Mouse (Mus musculus) cerebellum, adult (tissue): ENCODE results near the gene Tor4a.

ENCODE experiments used
- ATAC-seq: cut with Nextera tagmentation; 2 replicates; pipeline ENCODE4 v1.9.2; 2017; ENCODE audit warnings: mild to moderate bottlenecking, moderate library complexity, mixed read lengths; ENCODE audit not compliant: insufficient number of reproducible peaks, low FRiP score, low TSS enrichment

Tor4a gene

GRCm38 (mm10) chr2:25196172-25196954 is at the start of gene Tor4a:
Tor4a (minus strand) TSS chr2:25196886.
- ATAC-seq = no peak

GRCm38 (mm10) chr2:25244144-25244543 is 47.5 kb upstream of the Tor4a start:
- no peak for ATAC-seq

- no peak for ATAC-seq
Measured at GRCm38 (mm10) chr2:25243342-25243741, 46.7 kb upstream of the Tor4a start.

- ATAC-seq = no peak
Measured at GRCm38 (mm10) chr2:25242101-25242506, 45.4 kb upstream of the Tor4a start, which contains the start of the genes Rnf208 and Cysrt1. Rnf208 (plus strand) TSS chr2:25242255. Cysrt1 (minus strand) TSS chr2:25242452.

GRCm38 (mm10) chr2:25241438-25241775 is 44.7 kb upstream of the Tor4a start:
- ATAC-seq = no peak

GRCm38 (mm10) chr2:25240723-25241437 is 44.2 kb upstream of the Tor4a start:
- ATAC-seq = peak; percentile 64

- no peak for ATAC-seq
Measured at GRCm38 (mm10) chr2:25240310-25240709, 43.6 kb upstream of the Tor4a start.

GRCm38 (mm10) chr2:25239766-25240165 is 43.1 kb upstream of the Tor4a start:
- no peak for ATAC-seq

- ATAC-seq = no peak
Measured at GRCm38 (mm10) chr2:25238106-25238505, 41.4 kb upstream of the Tor4a start.

GRCm38 (mm10) chr2:25237522-25237921 is 40.8 kb upstream of the Tor4a start:
- ATAC-seq = no peak

- no peak for ATAC-seq
Measured at GRCm38 (mm10) chr2:25236614-25237013, 39.9 kb upstream of the Tor4a start, which contains the start of gene Rnf224. Rnf224 (minus strand) TSS chr2:25236787.

GRCm38 (mm10) chr2:25234551-25235220 is 38.0 kb upstream of the Tor4a start:
- no peak for ATAC-seq

- ATAC-seq = no peak
Measured at GRCm38 (mm10) chr2:25234050-25234449, 37.4 kb upstream of the Tor4a start, which contains the start of gene Slc34a3. Slc34a3 (minus strand) TSS chr2:25234364.

- no peak for ATAC-seq
Measured at GRCm38 (mm10) chr2:25233421-25233820, 36.7 kb upstream of the Tor4a start.

GRCm38 (mm10) chr2:25231038-25231437 is 34.4 kb upstream of the Tor4a start:
- no peak for ATAC-seq

- no peak for ATAC-seq
Measured at GRCm38 (mm10) chr2:25230581-25230980, 33.9 kb upstream of the Tor4a start.

GRCm38 (mm10) chr2:25229582-25229981 is 32.9 kb upstream of the Tor4a start:
- ATAC-seq = no peak

GRCm38 (mm10) chr2:25228995-25229530 is 32.4 kb upstream of the Tor4a start:
- ATAC-seq = no peak

- peak; percentile 51 for ATAC-seq
Measured at GRCm38 (mm10) chr2:25228431-25228889, 31.8 kb upstream of the Tor4a start.

GRCm38 (mm10) chr2:25227406-25227805 is 30.7 kb upstream of the Tor4a start:
- ATAC-seq = no peak

GRCm38 (mm10) chr2:25226864-25227263 is 30.2 kb upstream of the Tor4a start:
- ATAC-seq = no peak
